Mouse (Mus musculus): ENCODE measurements at regions not wholly inside any gene's neighbourhood (a gene's known extent, or its start where the extent isn't known, plus 50 kb on each side); places are given as distances from the start of the nearest gene placed in this dataset.

DNA sequence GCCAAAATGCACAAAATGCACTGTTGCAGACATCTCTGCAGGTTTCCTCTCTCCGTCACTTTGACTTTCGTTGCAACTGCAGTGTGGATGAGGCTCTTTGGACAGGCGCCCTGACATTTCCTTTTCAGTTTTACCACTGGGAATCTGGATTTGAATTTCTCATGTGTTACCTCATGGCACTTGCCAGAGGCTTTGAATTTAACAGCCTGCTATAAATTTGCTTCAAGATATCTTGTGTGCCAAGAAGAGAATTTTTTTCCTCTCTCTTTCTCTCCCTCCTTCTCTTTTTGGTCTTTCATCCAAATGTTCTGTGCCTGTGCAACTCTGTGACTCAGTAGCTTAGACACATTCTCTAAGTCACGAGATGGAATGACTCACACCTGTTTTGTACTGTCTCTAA, 2213.6 kb upstream of the Lrrc6 start:
- no peaks in the 10 kb centered on the region for H3K4me1 ChIP-seq
- no peak overlapping the region for H3K27ac ChIP-seq (replicated peaks)
- H3K4me3 ChIP-seq (replicated peaks), result no peak overlapping the region
- H3K9me3 ChIP-seq (replicated peaks), result no peaks in the 10 kb centered on the region
- no peak for ATAC-seq (ENCODE audit: low FRiP score)
- no peak overlapping the region for H3K4me2 ChIP-seq
- H3K27me3 ChIP-seq (replicated peaks), result no peaks in the 10 kb centered on the region
- no peak overlapping the region for H3K9ac ChIP-seq (replicated peaks)
- WGBS, result 80% methylated on average over 4 of the region's 4 CpGs
- no peaks in the 10 kb centered on the region for H3K36me3 ChIP-seq

DNA sequence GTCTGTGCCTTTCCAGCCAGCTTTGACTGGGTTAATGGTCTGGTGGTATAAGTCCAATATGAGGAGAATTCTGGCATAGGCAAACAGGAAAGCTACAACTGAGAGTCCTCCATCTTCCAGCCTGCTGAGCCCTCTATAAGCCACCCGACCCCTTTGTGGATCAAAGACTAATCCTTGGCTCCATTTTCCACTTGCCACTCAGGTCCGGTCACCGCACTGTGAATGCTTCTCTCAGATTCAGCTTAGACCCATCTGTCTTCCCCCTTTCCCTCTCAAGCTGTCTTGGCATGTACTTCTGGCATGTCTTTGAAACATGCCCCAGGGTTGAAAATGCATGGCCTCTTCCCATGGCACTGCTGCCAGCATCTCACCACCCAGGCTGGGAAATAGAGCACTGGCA, 2206.6 kb upstream of the Lrrc6 start:
- no peaks in the 10 kb centered on the region for H3K36me3 ChIP-seq
- no peak overlapping the region for H3K9ac ChIP-seq (replicated peaks)
- no peak overlapping the region for H3K4me2 ChIP-seq
- H3K27ac ChIP-seq (replicated peaks), result no peak overlapping the region
- 87% methylated on average over 3 of the region's 3 CpGs for WGBS
- H3K27me3 ChIP-seq (replicated peaks), result no peaks in the 10 kb centered on the region
- no peaks in the 10 kb centered on the region for H3K9me3 ChIP-seq (replicated peaks)
- H3K4me3 ChIP-seq (replicated peaks), result no peak overlapping the region
- H3K4me1 ChIP-seq, result no peaks in the 10 kb centered on the region
- no peak for ATAC-seq (ENCODE audit: low FRiP score)

DNA sequence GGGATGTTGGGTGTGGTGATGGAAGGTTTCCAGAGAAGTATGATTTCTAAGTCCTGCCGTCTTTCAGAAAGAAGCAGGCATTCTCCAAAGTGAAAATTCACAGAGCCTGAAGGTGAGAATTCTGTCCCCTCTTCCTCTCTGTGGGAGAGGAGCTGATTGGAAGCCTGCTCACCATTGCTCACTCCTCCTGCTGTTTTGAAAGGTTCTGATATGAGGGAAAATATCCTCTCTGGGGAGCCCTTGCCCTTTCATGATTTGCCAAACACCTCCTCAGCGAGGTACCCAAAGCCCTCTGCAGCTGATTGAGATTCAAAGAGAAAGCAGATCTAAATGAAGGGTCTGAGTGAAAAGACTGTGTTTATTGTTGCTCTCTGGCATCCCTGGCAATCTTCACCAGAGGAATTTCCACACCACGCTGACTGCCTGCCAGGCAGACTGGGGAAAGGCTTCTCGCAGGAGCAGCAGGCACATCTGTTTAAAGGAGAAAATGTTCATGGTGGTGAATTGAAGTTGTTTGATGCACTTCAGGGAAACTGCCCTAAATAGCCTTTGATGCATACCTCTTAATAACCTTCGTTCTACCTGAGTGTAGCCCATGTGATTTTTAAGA, 2194.4 kb upstream of the Lrrc6 start:
- 39% methylated on average over 5 of the region's 5 CpGs for WGBS
- H3K4me1 ChIP-seq, result peaks cover 7% of the 10 kb centered on the region; the same call in 1 of the 2 replicates
- no peaks in the 10 kb centered on the region for H3K9me3 ChIP-seq (replicated peaks)
- no peak overlapping the region for H3K4me2 ChIP-seq
- no peak for ATAC-seq (ENCODE audit: low FRiP score)
- H3K9ac ChIP-seq (replicated peaks), result no peak overlapping the region
- H3K27me3 ChIP-seq (replicated peaks), result no peaks in the 10 kb centered on the region
- no peaks in the 10 kb centered on the region for H3K36me3 ChIP-seq
- no peak overlapping the region for H3K4me3 ChIP-seq (replicated peaks)
- no peak overlapping the region for H3K27ac ChIP-seq (replicated peaks)

DNA sequence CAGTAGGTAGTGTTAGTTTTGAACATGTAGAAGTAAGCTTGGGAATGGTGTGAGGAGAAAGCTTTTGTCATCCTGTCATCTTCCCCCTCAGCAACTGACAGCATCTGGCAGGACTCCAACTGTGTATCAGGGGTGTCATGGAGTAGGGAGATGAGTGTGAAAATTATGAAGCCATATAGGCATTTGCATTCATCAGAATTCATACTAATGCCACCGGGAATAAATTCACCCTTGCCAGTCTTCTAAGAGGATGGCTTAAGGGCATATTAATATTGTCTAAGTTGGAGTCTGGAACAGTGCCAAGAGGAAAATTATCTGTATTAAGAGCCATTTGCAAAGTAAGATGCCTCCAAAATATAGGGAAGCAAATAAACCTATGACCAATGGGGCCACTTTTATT, 2166.8 kb upstream of the Lrrc6 start:
- H3K27ac ChIP-seq (replicated peaks), result no peak overlapping the region
- H3K4me3 ChIP-seq (replicated peaks), result no peak overlapping the region
- 68% methylated on average over 1 of the region's 1 CpGs for WGBS
- H3K4me2 ChIP-seq, result no peak overlapping the region
- H3K4me1 ChIP-seq, result no peaks in the 10 kb centered on the region
- no peaks in the 10 kb centered on the region for H3K27me3 ChIP-seq (replicated peaks)
- H3K9ac ChIP-seq (replicated peaks), result no peak overlapping the region
- H3K9me3 ChIP-seq (replicated peaks), result no peaks in the 10 kb centered on the region
- no peak for ATAC-seq (ENCODE audit: low FRiP score)
- H3K36me3 ChIP-seq, result no peaks in the 10 kb centered on the region

DNA sequence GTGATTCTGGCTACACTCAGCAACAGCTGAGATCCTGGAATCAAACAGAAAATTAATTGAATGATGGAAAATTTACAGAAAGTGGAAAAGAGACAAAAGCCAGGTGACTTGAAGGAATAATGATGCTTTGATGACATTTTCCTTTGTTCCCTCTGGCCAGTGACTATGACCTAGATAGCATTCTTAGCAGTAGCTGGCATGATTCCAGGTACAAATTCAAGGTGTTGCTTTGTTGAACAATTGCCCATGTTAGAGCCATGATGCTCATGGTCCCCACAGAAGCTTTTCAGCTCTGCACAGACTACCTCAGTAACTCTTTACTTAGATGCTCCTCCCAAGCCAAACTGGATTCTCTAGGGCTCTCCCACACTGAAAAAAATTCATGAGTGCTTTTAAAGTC, 2164.6 kb upstream of the Lrrc6 start:
- H3K4me1 ChIP-seq, result no peaks in the 10 kb centered on the region
- H3K27ac ChIP-seq (replicated peaks), result no peak overlapping the region
- H3K4me3 ChIP-seq (replicated peaks), result no peak overlapping the region
- H3K9ac ChIP-seq (replicated peaks), result no peak overlapping the region
- no peak for ATAC-seq (ENCODE audit: low FRiP score)
- no peaks in the 10 kb centered on the region for H3K27me3 ChIP-seq (replicated peaks)
- H3K4me2 ChIP-seq, result no peak overlapping the region
- no peaks in the 10 kb centered on the region for H3K9me3 ChIP-seq (replicated peaks)
- H3K36me3 ChIP-seq, result no peaks in the 10 kb centered on the region

DNA sequence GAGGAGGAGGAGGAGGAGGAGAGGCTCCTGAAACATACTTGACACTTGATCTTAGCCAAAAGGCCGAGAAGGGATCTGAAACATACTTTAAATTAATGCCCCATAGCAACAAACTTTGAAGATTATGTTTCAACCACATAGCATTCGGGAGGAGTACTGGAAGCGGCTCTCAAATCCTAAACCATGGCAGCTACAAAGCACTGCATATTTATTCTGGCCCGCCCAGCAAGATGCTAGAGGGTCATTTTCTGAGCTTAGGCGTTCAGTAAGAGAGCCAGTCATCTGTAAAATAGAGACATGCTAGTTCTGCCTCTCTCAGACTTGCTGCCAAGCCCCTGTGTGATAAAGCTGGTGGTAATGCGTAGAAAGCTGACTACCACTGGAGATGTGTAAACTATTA, 2156.0 kb upstream of the Lrrc6 start:
- Histone ChIP-seq H3K9ac (replicated peaks) (no peak overlapping the region), H3K27me3 (replicated peaks) (no peaks in the 10 kb centered on the region), H3K4me1 (no peaks in the 10 kb centered on the region), H3K4me3 (replicated peaks) (no peak overlapping the region), H3K27ac (replicated peaks) (no peak overlapping the region), H3K9me3 (replicated peaks) (no peaks in the 10 kb centered on the region), H3K36me3 (no peaks in the 10 kb centered on the region), H3K4me2 (no peak overlapping the region)
- WGBS, result 58% methylated on average over 6 of the region's 6 CpGs
- no peak for ATAC-seq (ENCODE audit: low FRiP score)

DNA sequence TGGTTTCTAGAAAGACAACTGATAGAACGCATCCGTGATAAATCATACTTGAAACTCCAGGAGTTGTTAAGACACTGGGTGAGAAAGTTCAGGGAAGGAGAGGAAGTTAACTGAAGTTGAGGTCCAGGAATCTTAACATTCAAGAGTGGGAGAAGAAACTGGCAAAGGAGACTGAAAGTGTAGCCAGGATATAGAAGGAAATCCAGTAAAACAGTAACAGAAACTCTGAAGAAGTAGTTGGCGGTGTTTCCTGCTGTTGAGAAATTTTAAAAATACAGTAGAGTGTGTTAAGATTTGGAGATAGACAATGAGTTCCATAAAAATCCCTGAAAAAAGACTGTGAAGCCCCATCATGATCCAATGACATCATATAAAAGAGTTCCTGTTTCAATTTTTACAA, 2154.3 kb upstream of the Lrrc6 start:
- WGBS, result 95% methylated on average over 3 of the region's 3 CpGs

DNA sequence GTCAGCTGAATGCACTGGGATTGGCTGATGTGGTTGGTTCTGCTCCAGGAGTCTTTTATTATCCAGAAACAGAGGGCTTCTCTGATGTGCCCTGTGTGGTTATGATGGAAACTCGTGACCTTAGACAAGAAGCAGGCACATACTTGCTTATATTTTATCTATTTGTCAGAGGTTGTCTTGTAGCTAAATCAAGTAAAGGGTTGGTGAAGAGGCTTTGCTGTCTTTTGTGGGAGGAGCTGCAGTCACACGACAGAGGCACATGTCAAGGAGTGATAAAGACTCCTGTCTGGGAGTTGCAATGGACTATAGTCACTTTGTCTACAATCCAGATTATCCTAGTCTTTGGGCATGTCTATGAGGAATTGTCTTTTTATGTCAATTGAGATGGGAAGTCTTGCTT, 2149.9 kb upstream of the Lrrc6 start:
- Histone ChIP-seq H3K9ac (replicated peaks) (no peak overlapping the region), H3K4me3 (replicated peaks) (no peak overlapping the region), H3K9me3 (replicated peaks) (no peaks in the 10 kb centered on the region), H3K36me3 (no peaks in the 10 kb centered on the region), H3K27ac (replicated peaks) (no peak overlapping the region), H3K27me3 (replicated peaks) (no peaks in the 10 kb centered on the region), H3K4me1 (peaks cover 9% of the 10 kb centered on the region), H3K4me2 (no peak overlapping the region)
- WGBS, result 40% methylated on average over 2 of the region's 2 CpGs
- ATAC-seq (ENCODE audit: low FRiP score), result no peak

More for the DNA sequence above, 2154.3 kb upstream of the Lrrc6 start:
- no peak overlapping the region for H3K9ac ChIP-seq (replicated peaks)
- H3K9me3 ChIP-seq (replicated peaks), result no peaks in the 10 kb centered on the region
- H3K4me2 ChIP-seq, result no peak overlapping the region
- H3K27ac ChIP-seq (replicated peaks), result no peak overlapping the region
- H3K4me1 ChIP-seq, result peaks cover under 1% of the 10 kb centered on the region
- H3K27me3 ChIP-seq (replicated peaks), result no peaks in the 10 kb centered on the region
- H3K36me3 ChIP-seq, result no peaks in the 10 kb centered on the region
- H3K4me3 ChIP-seq (replicated peaks), result no peak overlapping the region
- ATAC-seq (ENCODE audit: low FRiP score), result no peak

DNA sequence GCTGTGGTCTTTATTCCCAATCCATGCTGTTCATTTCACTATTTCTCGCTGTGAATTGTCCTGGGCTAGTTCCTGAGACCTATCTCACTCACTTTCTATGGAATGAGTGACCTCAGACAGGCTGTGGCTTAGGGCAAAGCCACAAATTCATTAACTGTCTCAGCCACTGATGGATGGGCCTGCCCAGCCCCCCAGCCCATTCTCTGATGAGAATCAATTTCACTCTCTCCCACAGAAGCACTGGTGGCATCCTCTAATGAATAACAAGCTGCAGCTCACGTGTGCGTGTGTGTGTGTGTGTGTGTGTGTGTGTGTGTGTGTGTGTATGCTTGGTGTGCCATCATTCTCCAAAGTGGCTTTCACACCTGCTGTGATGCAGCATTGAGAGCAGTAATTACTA, 2149.3 kb upstream of the Lrrc6 start:
- no peak overlapping the region for H3K27ac ChIP-seq (replicated peaks)
- peaks cover 9% of the 10 kb centered on the region for H3K4me1 ChIP-seq
- H3K4me3 ChIP-seq (replicated peaks), result no peak overlapping the region
- ATAC-seq (ENCODE audit: low FRiP score), result no peak
- no peaks in the 10 kb centered on the region for H3K27me3 ChIP-seq (replicated peaks)
- no peak overlapping the region for H3K4me2 ChIP-seq
- H3K9me3 ChIP-seq (replicated peaks), result no peaks in the 10 kb centered on the region
- 11% methylated on average over 3 of the region's 3 CpGs for WGBS
- no peaks in the 10 kb centered on the region for H3K36me3 ChIP-seq
- no peak overlapping the region for H3K9ac ChIP-seq (replicated peaks)

DNA sequence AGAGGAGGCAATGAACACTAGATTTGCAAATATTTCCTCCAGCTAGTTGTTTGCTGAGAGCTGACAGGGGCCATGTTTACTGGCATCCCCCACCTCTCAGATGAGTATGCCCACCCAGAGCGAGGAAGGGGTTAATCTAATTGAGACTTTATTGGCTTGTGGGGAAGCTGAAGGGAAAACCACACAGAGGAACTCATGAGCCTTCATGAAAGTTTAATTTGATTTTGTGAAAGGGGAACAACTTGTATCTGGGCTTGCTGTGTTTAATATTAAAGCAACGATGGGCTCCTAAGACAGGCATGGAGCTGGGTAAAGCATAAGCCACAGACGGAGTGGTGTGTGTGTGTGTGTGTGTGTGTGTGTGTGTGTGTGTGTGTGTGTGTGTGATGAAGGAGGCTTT, 2146.2 kb upstream of the Lrrc6 start:
- Histone ChIP-seq H3K27me3 (replicated peaks) (no peaks in the 10 kb centered on the region), H3K4me1 (peaks cover 9% of the 10 kb centered on the region), H3K9me3 (replicated peaks) (no peaks in the 10 kb centered on the region; the same call in 1 of the 2 replicates), H3K9ac (replicated peaks) (no peak overlapping the region), H3K27ac (replicated peaks) (no peak overlapping the region), H3K4me2 (no peak overlapping the region), H3K4me3 (replicated peaks) (no peak overlapping the region), H3K36me3 (no peaks in the 10 kb centered on the region)
- no peak for ATAC-seq (ENCODE audit: low FRiP score)
- 51% methylated on average over 3 of the region's 3 CpGs for WGBS

DNA sequence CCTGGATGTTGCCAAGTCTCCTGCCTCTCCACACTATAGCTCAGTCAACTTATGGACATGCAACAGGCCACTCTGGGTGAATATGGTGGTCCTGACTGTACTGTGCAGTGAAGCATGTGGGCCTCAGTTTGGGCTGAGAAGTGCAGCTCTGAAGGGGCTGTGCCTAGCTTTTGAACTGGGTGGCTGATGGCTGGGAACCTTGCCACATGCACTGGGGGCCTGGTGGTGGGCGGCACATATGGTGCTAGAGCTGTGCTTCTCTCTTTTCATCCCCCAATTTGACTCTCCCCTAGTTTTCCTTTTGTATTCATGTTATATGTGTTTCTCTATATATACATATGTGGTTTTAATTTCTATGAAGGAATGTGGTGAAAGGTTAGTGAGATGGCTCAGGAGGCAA, 2144.2 kb upstream of the Lrrc6 start:
- no peak overlapping the region for H3K27ac ChIP-seq (replicated peaks)
- H3K9ac ChIP-seq (replicated peaks), result no peak overlapping the region
- no peak for ATAC-seq (ENCODE audit: low FRiP score)
- H3K4me2 ChIP-seq, result no peak overlapping the region
- H3K36me3 ChIP-seq, result no peaks in the 10 kb centered on the region
- WGBS, result 90% methylated on average over 1 of the region's 1 CpGs
- no peaks in the 10 kb centered on the region for H3K27me3 ChIP-seq (replicated peaks)
- H3K9me3 ChIP-seq (replicated peaks), result no peaks in the 10 kb centered on the region; the same call in 1 of the 2 replicates
- peaks cover 7% of the 10 kb centered on the region for H3K4me1 ChIP-seq
- H3K4me3 ChIP-seq (replicated peaks), result no peak overlapping the region

DNA sequence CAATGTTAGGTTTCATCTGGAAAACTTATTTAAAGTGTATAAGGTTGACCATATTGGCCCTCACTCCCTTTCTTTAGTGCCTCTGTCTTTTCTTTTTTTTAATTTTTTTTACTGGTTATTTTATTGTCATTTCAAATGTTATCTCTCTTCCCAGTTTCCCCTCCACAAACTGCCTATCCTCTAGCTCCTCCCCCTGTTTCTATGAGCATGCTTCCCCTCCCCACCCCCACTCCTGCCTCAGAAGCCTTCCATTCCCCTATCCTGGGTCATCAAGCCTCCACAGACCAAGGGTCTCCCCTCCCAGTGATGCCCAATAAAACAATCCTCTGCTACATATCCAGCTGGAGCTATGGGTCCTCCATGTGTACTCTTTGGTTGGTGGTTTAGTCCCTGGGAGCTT, 2134.9 kb upstream of the Lrrc6 start:
- Histone ChIP-seq H3K36me3 (no peaks in the 10 kb centered on the region), H3K27ac (replicated peaks) (no peak overlapping the region), H3K9ac (replicated peaks) (no peak overlapping the region), H3K27me3 (replicated peaks) (no peaks in the 10 kb centered on the region), H3K4me1 (no peaks in the 10 kb centered on the region), H3K9me3 (replicated peaks) (no peaks in the 10 kb centered on the region), H3K4me2 (no peak overlapping the region), H3K4me3 (replicated peaks) (no peak overlapping the region)
- ATAC-seq (ENCODE audit: low FRiP score), result no peak

DNA sequence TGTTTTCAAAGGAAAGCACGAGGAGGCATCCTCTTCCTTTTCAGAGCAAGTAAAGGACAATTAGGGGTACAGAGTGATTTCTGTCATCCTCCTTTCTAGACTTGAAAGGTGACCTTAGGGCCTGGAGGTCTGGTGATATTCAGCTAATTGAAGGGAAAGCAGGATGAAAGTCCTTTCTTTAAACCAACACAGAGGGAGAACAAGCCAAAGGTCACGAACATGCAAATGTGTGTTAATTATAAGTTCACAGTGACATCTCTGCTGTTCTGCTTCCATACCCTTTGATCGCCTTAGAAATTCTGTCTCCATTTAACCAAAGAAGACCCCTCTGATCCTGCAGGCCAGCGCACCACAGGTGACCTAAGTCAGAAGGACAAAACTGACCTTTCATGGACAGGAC, 2126.3 kb upstream of the Lrrc6 start:
- no peak overlapping the region for H3K9ac ChIP-seq (replicated peaks)
- no peaks in the 10 kb centered on the region for H3K27me3 ChIP-seq (replicated peaks)
- no peaks in the 10 kb centered on the region for H3K36me3 ChIP-seq
- no peak overlapping the region for H3K27ac ChIP-seq (replicated peaks)
- H3K4me2 ChIP-seq, result no peak overlapping the region
- no peak overlapping the region for H3K4me3 ChIP-seq (replicated peaks)
- no peaks in the 10 kb centered on the region for H3K9me3 ChIP-seq (replicated peaks)
- H3K4me1 ChIP-seq, result no peaks in the 10 kb centered on the region
- whole genome bisulfite sequencing, result 69% methylated on average over 4 of the region's 4 CpGs
- ATAC-seq (ENCODE audit: low FRiP score), result no peak

All from neural tube, embryonic 15.5 days (tissue).